Mouse (Mus musculus) limb, embryonic 14.5 days (tissue): ENCODE measurements around the gene Nap1l1. TPM values are rescaled to one million over a fixed set of nuclear protein-coding genes. Genes with fewer than 3 reads are reported as not detected.
"Not testable (repeated sequence)": the region's sequence is repeated elsewhere in the genome, so short reads cannot be mapped to it uniquely, and the experiment has no call there.

Experiments used
- ATAC-seq: fragments of 200-750 bp; cut with Nextera tagmentation; 2 replicates; pipeline ENCODE4 v1.8.0; 2017; ENCODE audit warnings: low read depth, moderate number of reproducible peaks, moderate TSS enrichment; ENCODE audit not compliant: low FRiP score
- DNase-seq: peaks from one replicate; pipeline ENCODE4 v3.0.0-alpha.2; 2015; ENCODE audit warnings: low spot score
- H3K27ac ChIP-seq: fragments of 300-500 bp; sonication (generic); replicated peaks from 2 replicates; pipeline ENCODE4 v1.5.1; 2014; ENCODE audit warnings: low read depth, mild to moderate bottlenecking, low read length, moderate library complexity, mixed read lengths
- H3K27me3 ChIP-seq: fragments of 300-500 bp; sonication (generic); 2 replicates; pipeline ENCODE4 v1.6.1; 2014; ENCODE audit warnings: low read length, mixed read lengths; ENCODE audit not compliant: control insufficient read depth, insufficient read depth
- H3K36me3 ChIP-seq: fragments of 300-500 bp; sonication (generic); 2 replicates; pipeline ENCODE4 v1.6.1; 2014; ENCODE audit warnings: mild to moderate bottlenecking, low read length, moderate library complexity, mixed read lengths; ENCODE audit not compliant: control insufficient read depth, insufficient read depth
- H3K4me1 ChIP-seq: fragments of 300-500 bp; sonication (generic); 2 replicates; pipeline ENCODE4 v1.6.1; 2014; ENCODE audit warnings: antibody characterized with exemption, low read length, mixed read lengths; ENCODE audit not compliant: control insufficient read depth, insufficient read depth
- H3K4me2 ChIP-seq: fragments of 300-500 bp; sonication (generic); replicated peaks from 2 replicates; pipeline ENCODE4 v1.6.1; 2014; ENCODE audit warnings: low read depth, mild to moderate bottlenecking, low read length, moderate library complexity; ENCODE audit not compliant: severe bottlenecking
- H3K4me3 ChIP-seq: fragments of 300-500 bp; sonication (generic); replicated peaks from 2 replicates; pipeline ENCODE4 v1.5.1; 2014; ENCODE audit warnings: low read length
- H3K9ac ChIP-seq: fragments of 300-500 bp; sonication (generic); 2 replicates; pipeline ENCODE4 v1.6.1; 2014; ENCODE audit warnings: mild to moderate bottlenecking, low read depth, low read length, moderate library complexity; ENCODE audit not compliant: severe bottlenecking
- H3K9me3 ChIP-seq: fragments of 300-500 bp; sonication (generic); 2 replicates; pipeline ENCODE4 v1.6.1; 2016; ENCODE audit warnings: low read length; ENCODE audit not compliant: control insufficient read depth
- POLR2A ChIP-seq: fragments of 200-500 bp; IDR thresholded peaks from 2 replicates; pipeline ENCODE4 v1.8.0; 2012; ENCODE audit warnings: inconsistent platforms, mild to moderate bottlenecking, moderate library complexity, borderline replicate concordance; ENCODE audit not compliant: insufficient read depth, insufficient read length; ENCODE audit errors: extremely low read depth
- WGBS: fragments of 180-500 bp; shearing (Covaris S2); extraction: QIAGEN DNeasy Blood & Tissue Kit; methylation state at CpG from one replicate; pipeline ENCODE4 v1.1.7; 2014; 5-methylcytosine and 5-hydroxymethylcytosine counted together
- polyA plus RNA-seq, 2 experiments: library from polyadenylated mRNA; depleted of rRNA in 1 of 2; stranded (reverse) in 1 of 2; unstranded in 1 of 2; fragments of >200 nt; fragmentation: Nextera tagmentation in 1 of 2; extraction: Ambion mirVana in 1 of 2; gene quantifications; 2 replicates each; pipeline versions ENCODE4 v1.2.1 to v1.2.3; 2012 to 2014

Nap1l1 gene
- polyA plus RNA-seq, 2 experiments = 231 to 334 TPM

- 53% methylated on average over 9 of the region's 9 CpGs for WGBS
- TF ChIP-seq POLR2A = no peak
- Histone ChIP-seq H3K36me3 (no peaks in the 10 kb centered on the region), H3K4me3 (no peak overlapping the region), H3K4me2 (no peak overlapping the region), H3K9ac (no peak overlapping the region), H3K9me3 (no peaks in the 10 kb centered on the region), H3K4me1 (no peaks in the 10 kb centered on the region), H3K27ac (no peak overlapping the region), H3K27me3 (no peaks in the 10 kb centered on the region)
- DNase-seq = no peak
- no peak for ATAC-seq
Observed at GRCm38 (mm10) chr10:111445939-111446671, 26.9 kb upstream of the Nap1l1 start.

GRCm38 (mm10) chr10:111446672-111447008 is 26.4 kb upstream of the Nap1l1 start:
- not testable (repeated sequence) for H3K27me3 ChIP-seq, H3K4me3 ChIP-seq, H3K27ac ChIP-seq, H3K9me3 ChIP-seq, H3K9ac ChIP-seq, H3K4me2 ChIP-seq, ATAC-seq, H3K36me3 ChIP-seq, H3K4me1 ChIP-seq, DNase-seq
- 88% methylated on average over 3 of the region's 3 CpGs for WGBS

GRCm38 (mm10) chr10:111449662-111450061 is 23.4 kb upstream of the Nap1l1 start:
- not testable (repeated sequence) for H3K27ac ChIP-seq, H3K4me2 ChIP-seq, ATAC-seq, DNase-seq, H3K4me3 ChIP-seq, H3K9me3 ChIP-seq, H3K4me1 ChIP-seq, H3K27me3 ChIP-seq, H3K36me3 ChIP-seq, H3K9ac ChIP-seq
- WGBS = 68% methylated on average over 5 of the region's 5 CpGs

DNA sequence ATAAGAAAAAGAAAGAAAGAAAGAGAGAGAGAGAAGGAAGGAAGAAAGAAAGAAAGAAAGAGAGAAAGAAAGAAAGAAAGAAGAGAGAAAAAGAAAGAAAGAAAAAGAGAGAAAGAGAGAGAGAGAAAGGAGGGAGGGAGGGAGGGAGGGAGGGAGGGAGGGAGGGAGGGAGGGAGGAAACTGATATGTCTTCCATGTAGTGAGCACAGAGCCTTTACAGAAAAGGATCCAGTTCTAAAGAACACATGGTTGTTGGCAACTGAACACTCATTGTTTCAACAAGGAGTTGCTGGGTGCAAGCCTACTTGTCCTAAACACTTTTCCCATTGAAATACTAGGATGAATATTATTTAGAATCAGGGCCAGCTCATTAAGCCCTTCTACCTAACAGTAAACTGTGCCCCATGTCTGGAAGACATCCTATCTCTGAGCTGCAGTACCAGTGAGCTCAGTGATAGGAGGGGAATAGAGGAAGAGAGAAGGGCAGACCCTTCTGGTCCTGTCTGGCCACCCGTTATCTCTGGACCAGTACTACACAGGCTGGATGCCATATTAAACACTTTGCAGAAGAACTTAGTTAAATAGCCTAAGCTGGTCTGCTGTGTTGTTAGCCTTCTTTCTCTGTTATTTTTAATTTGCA is 21.2 kb upstream of the Nap1l1 start:
- H3K9me3 ChIP-seq = no peaks in the 10 kb centered on the region

DNA sequence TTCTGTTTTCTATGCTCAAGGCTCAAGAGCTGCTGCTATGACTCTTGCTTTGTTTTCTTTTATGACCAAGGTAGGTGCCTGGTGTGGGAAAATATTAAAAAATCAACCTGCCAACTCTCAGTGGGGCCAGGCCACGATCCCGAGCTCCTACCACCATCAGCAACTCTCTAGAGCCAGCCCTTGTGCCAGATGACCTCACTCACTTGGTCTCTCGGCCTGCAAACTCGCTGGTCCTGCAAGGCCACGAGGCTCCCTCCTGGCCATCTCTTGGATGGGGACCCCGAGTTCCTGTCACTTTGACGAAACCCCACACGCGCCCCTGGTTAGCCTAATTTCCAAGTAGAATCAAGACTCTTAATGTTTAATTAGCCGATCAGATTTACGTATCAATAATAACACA is 20.6 kb upstream of the Nap1l1 start:
- Histone ChIP-seq H3K9ac (no peak overlapping the region), H3K9me3 (no peaks in the 10 kb centered on the region), H3K4me3 (no peak overlapping the region), H3K27me3 (no peaks in the 10 kb centered on the region), H3K36me3 (no peaks in the 10 kb centered on the region), H3K4me2 (no peak overlapping the region), H3K27ac (no peak overlapping the region), H3K4me1 (peaks cover 8% of the 10 kb centered on the region; the same call in 1 of the 2 replicates)
- DNase-seq = no peak
- TF ChIP-seq POLR2A = no peak
- ATAC-seq = no peak
- WGBS = 84% methylated on average over 11 of the region's 11 CpGs

More for the DNA sequence above, 21.2 kb upstream of the Nap1l1 start:
- H3K4me1 ChIP-seq = peaks cover 3% of the 10 kb centered on the region; the same call in 1 of the 2 replicates
- no peak for TF ChIP-seq POLR2A
- WGBS = 85% methylated on average over 1 of the region's 1 CpGs
- H3K36me3 ChIP-seq = no peaks in the 10 kb centered on the region
- no peak for ATAC-seq
- no peak for DNase-seq
- H3K27ac ChIP-seq = no peak overlapping the region
- H3K4me3 ChIP-seq = no peak overlapping the region
- no peak overlapping the region for H3K9ac ChIP-seq
- no peak overlapping the region for H3K4me2 ChIP-seq
- no peaks in the 10 kb centered on the region for H3K27me3 ChIP-seq
